Mouse (Mus musculus): Measurements from ENCODE around the gene Qtrt2.

- no peak for TF ChIP-seq CTCF (IDR thresholded peaks at IDR 0.05; ENCODE audit: extremely low read depth, insufficient read length, insufficient replicate concordance, low read depth, low read length)
- no peak for TF ChIP-seq POLR2A (IDR thresholded peaks at IDR 0.05; ENCODE audit: low read depth, low read length)
Observed at GRCm38 (mm10) chr16:43958038-43958437, 31.4 kb upstream of the Qtrt2 start.
